Mouse (Mus musculus) cortical plate, adult 2 months (tissue): ENCODE measurements around the gene Gabpb1.

Source experiments
- CTCF ChIP-seq: fragments of 200-500 bp; IDR thresholded peaks from 2 replicates; pipeline ENCODE4 v1.5.1; 2011; ENCODE audit warnings: mild to moderate bottlenecking, control low read depth, low read length; ENCODE audit not compliant: insufficient read depth; ENCODE audit errors: extremely low read depth
- POLR2A ChIP-seq: fragments of 200-500 bp; IDR thresholded peaks from 2 replicates; pipeline ENCODE4 v1.6.1; 2011; ENCODE audit warnings: mild to moderate bottlenecking, low read length, control low read depth; ENCODE audit not compliant: insufficient read depth; ENCODE audit errors: extremely low read depth

DNA sequence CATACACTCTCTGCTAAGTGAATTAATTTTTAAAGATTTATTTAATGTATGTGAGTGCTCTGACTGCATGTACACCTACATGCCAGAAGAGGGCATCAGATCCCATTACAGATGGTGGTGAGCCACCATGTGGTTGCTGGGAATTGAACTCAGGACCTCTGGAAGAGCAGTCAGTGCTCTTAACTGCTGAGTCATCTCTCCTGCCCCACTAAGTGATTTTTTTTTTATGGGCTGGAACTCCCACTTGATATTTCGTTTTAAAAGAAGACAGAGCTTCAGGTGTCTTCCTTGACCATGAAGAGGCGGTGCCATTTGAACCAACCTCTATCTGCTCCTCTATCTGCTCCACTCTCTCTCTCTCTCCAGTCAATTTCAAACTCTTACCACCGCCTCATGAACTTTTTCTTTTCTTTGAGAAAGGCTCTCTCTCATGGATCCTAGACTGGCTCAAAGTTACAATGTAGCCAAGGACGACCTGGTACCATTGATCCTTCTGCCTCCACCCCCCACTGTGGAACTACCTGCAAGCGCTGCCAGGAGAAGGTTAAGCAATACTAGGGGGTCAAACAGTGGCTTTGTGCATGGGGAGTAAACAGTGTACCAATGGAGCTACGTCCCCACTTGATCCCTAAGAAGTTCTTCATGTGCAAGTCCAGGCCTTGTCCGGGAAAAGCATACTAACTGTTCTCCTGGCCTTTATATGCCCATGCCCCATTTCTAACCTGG, 79.6 kb downstream of the Gabpb1 start:
- TF ChIP-seq CTCF (no peak), POLR2A (no peak)
